Mouse (Mus musculus) left cerebral cortex, adult 18-20 months (tissue): ENCODE results near the gene Pan2. TPM values are rescaled to one million over a fixed set of nuclear protein-coding genes. Genes with fewer than 3 reads are reported as not detected.
"Not testable (repeated sequence)": the region's sequence is repeated elsewhere in the genome, so short reads cannot be mapped to it uniquely, and the experiment has no call there.

Source experiments
- DNase-seq, 2 experiments: peaks; one replicate each; pipeline ENCODE4 v3.0.0; 2021 to 2022; ENCODE audit warnings: low spot score in 2 of 2, mixed read lengths in 1 of 2
- long read RNA-seq, 2 experiments: library from polyadenylated mRNA; stranded (forward); transcript quantifications; one replicate each; pipeline ENCODE4 v2.0.0; 2021
- total RNA-seq, 2 experiments: library from RNA; stranded (reverse); gene quantifications; 2 replicates each; pipeline ENCODE4 v1.2.3; 2021

The Pan2 gene
- total RNA-seq: 10 to 100 TPM; 12.7 to 15.2 TPM
- long read RNA-seq, experiment 1, full-length matches to known transcripts: 7 of 25 reads
- long read RNA-seq, experiment 1, partial matches to known transcripts: 3 of 25 reads
- long read RNA-seq, experiment 1, other reads (novel, unspliced or antisense): 15 of 25 reads
- long read RNA-seq, experiment 2, full-length matches to known transcripts: 3 of 10 reads
- long read RNA-seq, experiment 2, partial matches to known transcripts: 1 of 10 reads
- long read RNA-seq, experiment 2, other reads (novel, unspliced or antisense): 6 of 10 reads

DNA sequence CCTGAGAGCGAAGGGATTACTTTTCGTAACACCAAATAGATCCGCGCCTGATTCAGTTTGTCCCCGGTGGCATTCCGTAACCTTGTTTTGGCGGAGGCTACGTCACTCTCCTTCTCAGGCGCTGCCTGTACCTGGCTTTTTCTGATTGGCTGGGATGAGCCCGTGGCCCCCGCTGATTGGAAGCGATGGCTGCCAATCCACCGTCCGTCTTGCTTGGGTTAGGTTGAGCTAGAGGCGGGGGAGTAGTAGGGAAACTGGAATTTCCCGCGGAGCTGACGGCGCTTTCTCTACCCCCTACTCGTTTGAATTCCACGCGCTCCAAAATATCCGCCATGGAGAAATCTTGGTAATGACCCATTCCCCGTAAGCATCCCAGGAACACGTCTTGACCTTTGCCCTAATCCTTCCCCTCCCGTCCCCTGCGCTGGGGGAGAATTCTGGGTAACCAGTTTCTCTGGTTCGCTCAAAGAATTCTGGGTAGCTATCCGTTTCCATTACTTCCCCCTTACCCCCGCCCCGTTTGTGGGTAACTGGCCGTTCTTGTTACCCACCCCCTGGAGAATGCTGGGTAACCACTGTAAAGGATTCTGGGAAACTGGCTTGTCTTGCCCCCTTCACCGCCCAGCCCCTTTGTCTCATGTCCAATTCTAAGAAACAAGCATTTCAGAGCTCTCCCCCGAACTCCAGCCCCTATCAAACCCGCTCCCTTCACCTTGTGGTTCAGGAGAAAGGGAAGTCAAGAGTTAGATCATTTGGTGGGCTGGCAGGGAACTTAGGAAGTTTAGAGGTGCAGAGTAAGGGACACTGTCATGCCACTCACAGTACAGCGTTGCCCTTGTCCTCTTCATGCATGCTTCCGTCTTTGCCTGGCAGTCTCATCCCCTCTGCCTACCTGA, at the start of gene Pan2:
Pan2 (plus strand) TSS at position 210 of the 896 bp plus-strand sequence.
- DNase-seq: peak; percentile 99 to 100

DNA sequence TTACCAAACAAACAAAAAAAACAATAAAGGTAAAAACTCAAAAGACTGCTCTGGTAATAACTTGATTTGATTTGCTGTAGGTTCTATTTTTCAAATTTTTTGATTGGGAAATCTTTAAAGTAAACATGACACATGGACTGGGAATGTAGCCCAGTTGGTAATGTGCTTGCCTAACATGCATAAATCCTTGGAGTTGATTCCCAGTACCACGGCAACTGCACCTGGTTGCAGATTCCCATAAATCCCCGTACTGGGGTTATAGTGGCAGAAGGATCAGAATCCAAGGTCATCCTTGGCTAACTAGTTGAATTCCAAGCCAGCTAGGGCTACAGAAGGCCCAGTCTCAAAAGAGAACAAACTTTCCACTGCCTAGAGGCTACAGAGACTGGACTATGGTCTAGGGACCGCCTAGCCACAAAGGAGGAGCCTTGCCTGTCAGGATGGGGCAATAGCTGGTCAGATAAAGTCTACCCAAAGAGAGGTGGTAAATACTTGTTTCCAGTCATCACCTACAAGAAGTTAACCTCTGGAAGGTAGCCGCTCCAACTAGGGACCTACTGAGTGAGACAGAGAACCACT, 49.4 kb upstream of the Pan2 start, which contains the start of gene Apon:
Apon (plus strand) TSS at position 420 of the 579 bp plus-strand sequence.
- no peak for DNase-seq

- no peak for DNase-seq
Measured at GRCm38 (mm10) chr10:128255925-128256324, 47.2 kb upstream of the Pan2 start.

GRCm38 (mm10) chr10:128256328-128256727, 46.8 kb upstream of the Pan2 start:
- DNase-seq: peak; percentile 15 to 21

- DNase-seq: no peak
Measured at GRCm38 (mm10) chr10:128258953-128259352, 44.2 kb upstream of the Pan2 start.

GRCm38 (mm10) chr10:128259946-128260345, 43.2 kb upstream of the Pan2 start:
- DNase-seq: no peak

DNA sequence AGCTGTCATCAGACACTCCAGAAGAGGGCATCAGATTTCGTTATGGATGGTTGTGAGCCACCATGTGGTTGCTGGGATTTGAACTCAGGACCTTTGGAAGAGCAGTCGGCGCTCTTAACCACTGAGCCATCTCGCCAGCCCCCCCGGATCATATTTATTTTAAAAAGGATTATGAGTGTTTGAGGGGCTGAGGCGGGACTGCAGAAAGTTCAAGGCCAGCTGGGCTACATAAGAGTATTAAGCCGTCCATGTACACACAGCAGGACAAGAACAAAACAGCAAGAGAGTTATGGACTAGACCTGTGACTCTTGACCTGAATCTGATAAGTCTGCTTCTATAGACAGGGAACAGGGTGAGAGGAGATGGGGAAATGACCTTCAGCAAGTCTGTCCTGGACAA, 42.8 kb upstream of the Pan2 start:
- not testable (repeated sequence) for DNase-seq

DNA sequence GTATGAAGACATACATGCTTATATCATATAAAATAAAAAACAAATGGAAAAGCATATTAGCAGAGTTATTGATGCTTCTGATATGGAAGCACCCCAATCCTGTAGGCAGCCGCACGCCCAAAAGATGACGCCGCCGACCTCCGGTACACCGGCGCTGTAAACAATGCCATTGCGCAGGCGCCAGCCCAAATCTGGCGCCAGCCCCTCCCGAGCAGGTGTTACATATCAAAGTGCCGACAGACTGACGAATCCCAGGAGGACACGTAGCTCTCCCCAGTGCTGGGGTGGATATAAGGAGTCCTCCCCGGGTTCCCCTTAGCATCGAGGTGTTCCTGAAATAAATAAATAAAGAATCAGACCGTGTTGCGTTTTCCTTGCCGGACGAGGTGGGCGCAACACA, 40.8 kb upstream of the Pan2 start:
- DNase-seq: no peak

GRCm38 (mm10) chr10:128263393-128264310, 39.5 kb upstream of the Pan2 start:
- DNase-seq: peak in 1 of 2 experiments; percentile 27

- no peak for DNase-seq
Measured at GRCm38 (mm10) chr10:128268371-128268770, 34.8 kb upstream of the Pan2 start, which contains the start of gene Apof. Apof (plus strand) TSS chr10:128268671.

- DNase-seq: no peak
Measured at GRCm38 (mm10) chr10:128269206-128269910, 33.8 kb upstream of the Pan2 start.

- peak; percentile 97 for DNase-seq
Measured at GRCm38 (mm10) chr10:128270287-128270841, 32.8 kb upstream of the Pan2 start, which contains the start of gene Stat2. Stat2 (plus strand) TSS chr10:128270559.

DNA sequence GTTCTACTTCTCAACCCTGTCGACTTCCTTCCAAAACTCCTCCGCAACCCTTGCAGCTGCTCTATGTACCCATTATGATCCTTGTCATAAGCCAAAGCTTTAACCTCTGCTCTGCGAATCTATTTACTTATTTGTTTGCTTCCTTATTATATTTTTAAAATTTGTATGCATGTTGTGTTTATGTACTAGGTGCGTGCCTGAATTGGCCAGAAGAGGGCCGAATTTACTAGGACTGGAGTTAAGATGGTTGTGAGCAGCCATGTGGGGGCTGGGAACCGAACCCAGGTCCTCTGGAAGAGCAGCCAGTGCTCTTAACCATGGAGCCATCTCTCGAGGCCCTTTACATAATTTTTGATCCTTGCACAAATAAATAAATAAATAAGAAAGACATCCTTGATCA, 32.3 kb upstream of the Pan2 start:
- DNase-seq: no peak

DNA sequence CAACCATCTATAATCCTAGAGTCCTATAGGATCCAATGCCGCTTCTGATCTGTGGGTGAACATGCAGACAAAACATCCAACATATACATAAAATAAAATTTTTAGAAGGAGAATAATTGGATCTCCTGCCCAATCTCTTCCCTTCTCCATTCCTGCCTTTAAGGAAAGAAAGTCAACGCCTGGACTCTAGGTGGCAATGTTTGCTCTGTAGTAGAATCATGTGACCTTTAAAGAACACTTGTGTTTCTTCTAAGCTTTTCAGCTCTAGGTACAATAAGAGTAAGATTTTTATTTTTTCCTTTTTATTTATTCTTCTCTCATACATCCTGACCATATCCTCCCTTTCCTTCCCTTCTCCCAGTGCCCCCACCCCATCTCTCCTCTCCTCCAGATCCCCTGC, 31.3 kb upstream of the Pan2 start:
- DNase-seq: no peak

GRCm38 (mm10) chr10:128272819-128273439, 30.2 kb upstream of the Pan2 start:
- DNase-seq: not testable (repeated sequence)

GRCm38 (mm10) chr10:128275374-128275773, 27.8 kb upstream of the Pan2 start:
- not testable (repeated sequence) for DNase-seq

GRCm38 (mm10) chr10:128278158-128278557, 25.0 kb upstream of the Pan2 start:
- DNase-seq: no peak

DNA sequence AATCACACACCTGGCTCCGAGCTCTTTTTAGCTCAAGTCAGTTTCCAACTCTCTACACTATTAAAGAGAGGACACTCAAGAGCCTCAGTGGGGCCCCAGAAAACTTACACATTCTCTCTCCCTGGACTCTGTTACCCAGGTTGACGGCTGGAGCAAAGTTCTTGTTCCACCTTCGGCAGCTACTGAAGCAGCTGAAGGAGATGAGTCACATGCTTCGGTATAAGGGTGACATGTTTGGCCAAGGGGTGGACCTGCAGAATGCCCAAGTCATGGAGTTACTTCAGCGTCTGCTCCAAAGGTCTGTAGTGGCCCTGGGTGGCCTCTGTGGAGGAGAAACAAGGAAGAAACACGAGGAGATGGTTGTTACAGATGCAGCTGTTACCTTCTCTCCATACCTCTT, 22.2 kb upstream of the Pan2 start:
- DNase-seq: no peak

DNA sequence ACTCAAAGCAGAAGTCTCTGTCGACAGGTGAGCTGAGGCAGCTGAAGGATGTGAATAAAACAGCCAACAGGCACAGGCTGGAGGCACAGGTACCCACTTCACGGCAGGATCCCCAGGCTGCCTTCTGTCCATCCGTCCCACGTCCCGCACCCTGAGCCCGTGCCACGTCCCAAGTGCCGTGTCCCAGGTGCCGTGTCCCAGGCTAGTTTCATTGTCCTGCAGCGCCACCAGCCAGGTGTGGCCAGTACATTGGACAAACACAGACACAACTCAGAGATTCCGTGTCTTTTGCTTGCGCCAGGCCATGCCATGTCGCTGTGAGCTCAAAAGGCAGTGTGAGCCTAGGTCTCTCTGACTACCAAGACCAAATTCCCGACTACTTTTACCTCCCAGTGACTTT, 21.5 kb upstream of the Pan2 start:
- DNase-seq: no peak
